Mouse (Mus musculus) hindbrain, embryonic 10.5 days (tissue): Measurements from ENCODE around the gene Tex9. TPM values are rescaled to one million over a fixed set of nuclear protein-coding genes. Genes with fewer than 3 reads are reported as not detected.
"Not testable (repeated sequence)": the region's sequence is repeated elsewhere in the genome, so short reads cannot be mapped to it uniquely, and the experiment has no call there.

Experiments
- DNase-seq: peaks from one replicate; pipeline ENCODE4 v3.0.0-alpha.2; 2017; ENCODE audit warnings: low spot score
- H3K27ac ChIP-seq: fragments of 300-500 bp; sonication (generic); 2 replicates; pipeline ENCODE4 v1.5.1; 2016; ENCODE audit warnings: mild to moderate bottlenecking, moderate library complexity
- H3K27me3 ChIP-seq: fragments of 300-500 bp; sonication (generic); 2 replicates; pipeline ENCODE4 v1.6.1; 2016; ENCODE audit warnings: mild to moderate bottlenecking; ENCODE audit not compliant: poor library complexity, insufficient read depth, severe bottlenecking
- H3K36me3 ChIP-seq: fragments of 300-500 bp; sonication (generic); 2 replicates; pipeline ENCODE4 v1.6.1; 2016; ENCODE audit warnings: mild to moderate bottlenecking, moderate library complexity
- H3K4me1 ChIP-seq: fragments of 300-500 bp; sonication (generic); replicated peaks from 2 replicates; pipeline ENCODE4 v1.6.1; 2016; ENCODE audit warnings: mild to moderate bottlenecking
- H3K4me3 ChIP-seq: fragments of 300-500 bp; sonication (generic); 2 replicates; pipeline ENCODE4 v1.5.1; 2016; ENCODE audit warnings: mild to moderate bottlenecking, moderate library complexity
- H3K9me3 ChIP-seq: fragments of 300-500 bp; sonication (generic); 2 replicates; pipeline ENCODE4 v1.6.1; 2016; ENCODE audit warnings: mild to moderate bottlenecking, moderate library complexity
- WGBS: fragments of 180-500 bp; shearing (Covaris S2); methylation state at CpG from one replicate; pipeline ENCODE4 v1.1.7; 2016; 5-methylcytosine and 5-hydroxymethylcytosine counted together
- polyA plus RNA-seq: library from polyadenylated mRNA; unstranded; fragments of >200 nt; fragmentation: Nextera tagmentation; extraction: Ambion mirVana; gene quantifications from 2 replicates; pipeline ENCODE4 v1.2.1, GENCODE M21; 2016

Tex9 gene
- polyA plus RNA-seq, 1 experiment from 2014 or later: 47.0 TPM

DNA sequence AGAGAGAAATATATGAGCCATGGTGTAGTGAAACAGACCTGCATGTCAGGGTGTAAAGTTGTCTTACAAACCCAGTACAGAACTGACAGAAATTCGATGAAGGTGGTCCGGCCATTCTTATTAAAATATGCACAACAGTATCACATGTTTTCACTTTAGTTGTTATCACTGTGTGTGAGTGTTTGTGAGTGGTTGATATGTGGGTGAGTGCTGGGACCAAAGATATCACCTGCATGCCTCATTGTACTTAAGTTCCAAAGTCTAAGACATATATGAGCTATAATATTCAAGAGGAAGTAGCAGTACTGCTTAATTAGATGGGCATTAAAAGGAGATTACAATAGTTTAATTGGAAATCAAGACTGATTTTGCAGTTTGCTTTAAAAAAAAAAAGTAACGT lies 71.5 kb downstream of the Tex9 start:
- Histone ChIP-seq H3K27me3 (no peaks in the 10 kb centered on the region), H3K36me3 (no peaks in the 10 kb centered on the region), H3K9me3 (no peaks in the 10 kb centered on the region), H3K4me3 (no peak overlapping the region), H3K27ac (no peak overlapping the region), H3K4me1 (peaks cover 20% of the 10 kb centered on the region)
- 85% methylated on average over 3 of the region's 3 CpGs for WGBS
- DNase-seq: no peak

DNA sequence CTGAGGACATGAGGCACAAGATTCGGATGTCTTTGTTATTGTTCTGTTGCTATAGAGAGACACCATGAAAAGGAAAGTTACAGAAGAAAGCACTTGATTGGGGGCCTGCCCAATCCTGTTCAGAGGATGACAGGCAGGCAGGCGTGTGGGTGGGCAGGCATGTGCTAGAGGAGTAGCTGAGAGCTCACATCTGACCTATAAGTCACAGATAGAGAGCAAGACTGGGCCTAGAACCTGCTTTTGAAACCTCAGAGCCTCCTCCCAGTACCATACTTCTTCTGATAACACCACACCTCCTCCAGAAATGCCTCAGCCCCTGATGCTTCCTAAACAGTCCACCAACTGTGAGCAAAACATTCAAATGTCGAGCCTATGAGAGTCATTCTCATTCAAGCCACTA lies 73.6 kb downstream of the Tex9 start:
- no peak overlapping the region for H3K27ac ChIP-seq
- no peak for DNase-seq
- peaks cover 20% of the 10 kb centered on the region for H3K4me1 ChIP-seq
- no peaks in the 10 kb centered on the region for H3K36me3 ChIP-seq
- 75% methylated on average over 3 of the region's 3 CpGs for WGBS
- no peak overlapping the region for H3K4me3 ChIP-seq
- no peaks in the 10 kb centered on the region for H3K9me3 ChIP-seq
- no peaks in the 10 kb centered on the region for H3K27me3 ChIP-seq

DNA sequence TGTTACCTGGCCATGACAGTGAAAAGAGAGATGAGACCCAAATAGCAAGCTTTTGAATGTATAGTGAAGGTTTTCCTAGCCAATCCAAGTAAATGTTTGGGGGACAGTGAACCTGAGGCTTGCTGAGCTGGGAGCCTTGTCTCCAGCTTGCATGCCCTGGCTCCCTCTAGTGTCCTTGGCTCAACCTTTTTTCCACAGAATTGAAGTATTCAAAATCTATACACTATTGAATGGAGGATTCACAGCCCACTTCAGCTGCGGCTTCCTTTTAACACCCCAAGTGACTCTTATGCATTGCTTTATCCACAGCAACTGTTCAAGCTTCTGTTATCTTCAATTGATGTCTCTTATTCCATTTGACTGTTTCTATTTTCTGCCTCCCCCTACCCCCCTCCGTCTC lies 80.3 kb downstream of the Tex9 start:
- Histone ChIP-seq H3K4me1 (peaks cover 11% of the 10 kb centered on the region), H3K36me3 (no peaks in the 10 kb centered on the region), H3K4me3 (no peak overlapping the region), H3K27me3 (peaks cover 6% of the 10 kb centered on the region; the same call in 1 of the 2 replicates), H3K27ac (no peak overlapping the region), H3K9me3 (no peaks in the 10 kb centered on the region)
- whole genome bisulfite sequencing: 86% methylated on average over 2 of the region's 2 CpGs
- no peak for DNase-seq

DNA sequence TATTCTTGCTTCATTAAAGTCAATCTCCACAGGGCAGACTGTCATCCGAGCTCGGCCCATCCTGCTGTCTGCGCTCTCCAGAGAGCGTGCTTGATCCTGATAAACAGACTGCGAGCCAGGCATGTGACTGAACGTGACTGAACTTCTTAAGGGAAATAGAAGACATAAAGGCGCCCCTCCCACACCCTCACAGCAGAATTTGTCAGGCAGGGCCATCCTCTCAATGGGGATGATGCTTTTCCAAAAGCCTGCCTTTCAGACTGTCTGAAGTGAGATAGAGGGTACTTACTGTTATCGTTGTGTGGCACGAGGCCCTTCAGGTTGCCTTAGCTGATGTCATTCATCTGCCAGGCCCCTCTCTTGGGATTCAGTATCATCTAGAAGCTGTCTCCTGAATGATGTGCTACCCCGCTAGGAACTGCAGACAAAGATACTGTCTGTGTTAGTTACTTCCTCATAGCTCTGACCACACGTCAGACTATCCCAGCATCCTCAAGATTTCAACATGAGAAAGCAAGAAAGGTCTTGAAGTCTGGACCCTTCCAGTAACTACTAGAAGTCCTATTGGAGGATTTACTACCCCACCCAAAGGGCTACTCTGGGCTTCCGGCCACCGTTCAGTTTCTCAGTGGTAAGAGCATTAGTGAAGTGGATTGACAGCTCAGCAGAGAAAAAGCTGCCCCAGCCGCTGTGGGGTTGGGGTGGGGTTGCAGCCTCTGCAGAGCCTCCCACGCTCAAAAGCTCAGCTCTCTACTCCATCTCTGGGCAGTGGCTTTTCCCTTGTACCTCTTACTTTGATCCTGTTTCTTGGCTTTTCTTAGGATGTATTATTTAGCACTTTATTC lies 82.4 kb downstream of the Tex9 start:
- DNase-seq: no peak
- no peaks in the 10 kb centered on the region for H3K9me3 ChIP-seq
- 0 out of 2 replicates have a peak overlapping the region, but pooled peaks have one; percentile 16 for H3K27ac ChIP-seq
- H3K27me3 ChIP-seq: peaks cover 6% of the 10 kb centered on the region; the same call in 1 of the 2 replicates
- no peak overlapping the region for H3K4me3 ChIP-seq
- WGBS: 55% methylated on average over 15 of the region's 15 CpGs
- H3K36me3 ChIP-seq: no peaks in the 10 kb centered on the region
- peaks cover 11% of the 10 kb centered on the region for H3K4me1 ChIP-seq

DNA sequence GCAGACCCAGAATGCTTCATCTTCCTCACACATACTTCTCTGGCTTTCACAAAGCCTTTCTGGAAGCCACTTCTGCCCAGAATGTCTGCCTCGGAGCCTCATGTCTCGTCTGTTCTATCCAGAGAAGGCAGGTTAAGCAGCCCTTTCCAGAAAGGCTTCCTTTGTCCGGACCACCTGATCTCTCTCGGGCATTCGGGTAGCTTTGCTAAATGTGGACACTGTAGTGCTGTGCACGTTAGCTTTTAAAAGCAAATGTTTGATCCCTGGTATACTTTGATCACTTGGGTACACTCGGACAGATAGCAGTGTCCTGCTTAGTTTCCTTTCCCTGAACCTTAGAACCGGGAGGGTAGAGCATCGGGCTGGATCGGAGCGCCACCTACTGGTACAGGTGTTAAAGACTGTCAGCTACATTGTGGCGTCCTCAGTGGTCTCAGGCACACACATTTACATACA lies 83.9 kb downstream of the Tex9 start:
- H3K27ac ChIP-seq: peak overlapping the region; percentile 53; the same call in 1 of the 2 replicates
- H3K4me1 ChIP-seq: peaks cover 11% of the 10 kb centered on the region
- WGBS: 17% methylated on average over 12 of the region's 12 CpGs
- H3K36me3 ChIP-seq: no peaks in the 10 kb centered on the region
- H3K9me3 ChIP-seq: no peaks in the 10 kb centered on the region
- H3K27me3 ChIP-seq: peaks cover 6% of the 10 kb centered on the region; the same call in 1 of the 2 replicates
- DNase-seq: peak; percentile 83
- peak overlapping the region; percentile 40 for H3K4me3 ChIP-seq

DNA sequence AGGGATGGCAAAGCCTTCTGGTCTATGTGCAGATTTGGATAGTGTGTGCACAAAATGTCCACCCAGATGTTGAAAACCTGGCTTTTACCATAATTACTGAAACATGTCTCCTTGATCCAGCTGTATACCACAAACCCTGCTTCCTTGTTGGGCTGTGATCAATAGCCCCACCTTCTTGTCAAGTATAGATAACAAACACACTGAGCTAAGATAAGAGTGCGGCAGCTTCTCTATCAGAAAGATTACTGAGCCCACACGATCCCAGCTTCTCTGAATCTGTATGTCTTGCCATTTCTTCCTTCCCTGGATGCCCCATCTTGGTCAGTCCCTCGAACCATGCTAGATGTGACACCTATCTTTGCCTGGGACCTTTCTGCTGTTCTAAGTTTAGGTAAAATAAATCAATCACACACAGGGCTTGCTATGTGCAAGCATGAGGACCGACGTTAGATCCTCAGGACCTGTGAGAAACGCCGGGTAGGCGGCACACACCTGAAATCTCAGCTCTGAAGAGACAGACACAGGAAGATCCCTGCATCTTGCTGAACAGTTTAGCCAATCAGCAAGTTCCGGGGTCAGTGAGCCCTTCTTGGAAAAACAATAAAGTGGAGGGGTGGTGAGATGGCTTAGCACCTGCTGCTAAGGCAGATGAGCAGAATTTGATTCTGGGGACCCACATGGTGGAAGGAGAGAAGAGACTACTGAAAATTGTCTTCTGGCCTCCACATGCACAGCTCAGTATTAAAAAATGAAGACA lies 86.0 kb downstream of the Tex9 start:
- Histone ChIP-seq H3K9me3 (no peaks in the 10 kb centered on the region), H3K36me3 (no peaks in the 10 kb centered on the region), H3K4me3 (no peak overlapping the region), H3K27ac (no peak overlapping the region), H3K4me1 (peaks cover 11% of the 10 kb centered on the region), H3K27me3 (peaks cover 6% of the 10 kb centered on the region; the same call in 1 of the 2 replicates)
- DNase-seq: no peak
- 88% methylated on average over 9 of the region's 9 CpGs for WGBS

DNA sequence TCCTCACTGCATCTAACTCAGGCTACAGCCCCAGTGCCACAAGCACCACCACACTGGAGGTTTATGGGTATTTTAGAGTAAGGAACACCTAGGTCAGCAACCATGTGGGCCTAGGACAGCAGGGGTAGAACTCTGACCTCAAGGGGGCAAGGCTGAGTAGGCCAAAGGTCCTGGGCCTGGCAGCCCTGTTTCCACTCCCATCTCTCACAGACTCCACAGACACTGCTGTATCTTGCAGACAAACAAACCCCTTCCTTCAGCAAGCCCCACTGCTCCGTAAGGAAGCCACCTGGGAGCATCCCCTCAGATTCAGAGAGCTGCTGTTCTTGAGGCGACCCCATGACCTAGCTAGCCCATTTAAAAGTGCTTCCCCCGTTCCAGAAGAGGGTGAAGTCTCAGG lies 87.1 kb downstream of the Tex9 start:
- H3K4me1 ChIP-seq: peaks cover 11% of the 10 kb centered on the region
- H3K36me3 ChIP-seq: no peaks in the 10 kb centered on the region
- no peaks in the 10 kb centered on the region for H3K9me3 ChIP-seq
- no peak overlapping the region for H3K27ac ChIP-seq
- no peak overlapping the region for H3K4me3 ChIP-seq
- peaks cover 6% of the 10 kb centered on the region; the same call in 1 of the 2 replicates for H3K27me3 ChIP-seq
- DNase-seq: no peak
- WGBS: 72% methylated on average over 3 of the region's 3 CpGs

DNA sequence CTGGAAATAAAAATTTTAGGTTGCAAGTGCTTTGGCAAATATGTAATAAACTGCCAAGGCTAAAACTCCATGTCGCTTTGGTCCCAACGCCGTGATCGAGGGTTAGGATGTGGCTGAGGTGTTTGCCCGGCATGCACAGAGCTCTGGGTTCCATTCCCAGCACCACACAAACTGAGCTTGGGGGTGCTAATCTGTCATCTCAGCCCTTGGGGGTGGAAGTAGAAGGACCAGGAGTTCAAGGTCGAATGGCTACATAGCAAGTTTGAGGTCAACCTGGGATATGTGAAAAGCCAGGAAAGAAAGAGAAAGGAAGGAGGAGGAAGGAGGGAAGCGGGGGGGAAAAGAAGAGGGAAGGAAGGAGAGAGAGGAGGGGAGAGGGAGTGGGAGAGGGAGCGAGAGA lies 87.6 kb downstream of the Tex9 start:
- Histone ChIP-seq H3K4me1 (peaks cover 9% of the 10 kb centered on the region), H3K4me3 (no peak overlapping the region), H3K9me3 (no peaks in the 10 kb centered on the region), H3K27me3 (peaks cover 4% of the 10 kb centered on the region; the same call in 1 of the 2 replicates), H3K36me3 (no peaks in the 10 kb centered on the region), H3K27ac (no peak overlapping the region)
- no peak for DNase-seq
- 89% methylated on average over 8 of the region's 8 CpGs for WGBS

DNA sequence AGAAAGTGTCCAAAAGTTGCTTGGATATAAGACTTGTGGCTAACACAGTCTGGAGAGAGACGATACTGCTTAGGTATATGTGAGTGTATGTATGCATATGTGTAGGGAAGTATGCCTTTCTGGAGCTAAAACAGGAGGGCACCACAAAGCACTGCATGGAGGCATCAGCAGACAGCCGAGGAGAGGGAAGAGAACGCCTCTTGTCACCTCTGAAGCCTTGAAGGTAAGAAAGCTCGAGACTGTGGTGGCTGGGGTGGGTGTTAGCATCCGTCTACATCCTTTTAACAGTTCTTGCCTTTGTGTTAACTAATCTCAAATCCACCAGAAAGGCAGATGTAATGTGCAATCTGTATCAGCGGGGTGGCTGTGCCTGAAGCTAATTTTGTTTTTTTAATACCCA lies 88.6 kb downstream of the Tex9 start:
- no peak for DNase-seq
- no peaks in the 10 kb centered on the region for H3K36me3 ChIP-seq
- no peak overlapping the region for H3K27ac ChIP-seq
- no peak overlapping the region for H3K4me3 ChIP-seq
- WGBS: 76% methylated on average over 6 of the region's 6 CpGs
- peaks cover 5% of the 10 kb centered on the region; the same call in 1 of the 2 replicates for H3K4me1 ChIP-seq
- no peaks in the 10 kb centered on the region for H3K27me3 ChIP-seq
- no peaks in the 10 kb centered on the region for H3K9me3 ChIP-seq

DNA sequence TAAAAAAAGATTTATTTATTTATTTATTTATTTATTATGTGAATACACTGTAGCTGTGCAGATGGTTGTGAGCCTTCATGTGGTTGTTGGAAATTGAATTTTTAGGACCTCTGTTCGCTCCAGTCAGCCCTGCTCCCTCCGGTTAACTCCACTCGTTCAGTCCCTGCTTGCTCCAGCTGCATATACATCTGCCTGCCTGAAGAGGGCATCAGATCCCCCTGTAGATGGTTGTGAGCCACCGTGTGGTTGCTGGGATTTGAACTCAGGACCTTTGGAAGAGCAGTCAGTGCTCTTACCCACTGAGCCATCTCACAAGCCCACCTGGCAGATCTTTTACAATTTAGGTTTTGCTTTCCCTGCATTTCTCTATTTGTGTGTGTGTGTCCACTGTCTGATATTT lies 90.2 kb downstream of the Tex9 start:
- not testable (repeated sequence) for H3K36me3 ChIP-seq, H3K27ac ChIP-seq, H3K27me3 ChIP-seq, H3K4me1 ChIP-seq, DNase-seq, H3K9me3 ChIP-seq, H3K4me3 ChIP-seq
- 76% methylated on average over 4 of the region's 4 CpGs for WGBS

Other genes starting within 250 kb of the Tex9 start
- 41.2 and 49.3 TPM in 2 replicates for gene Zfp280d, start 217.4 kb downstream of the Tex9 start, polyA plus RNA-seq
- gene Mns1, start 54.2 kb downstream of the Tex9 start, polyA plus RNA-seq: 32.3 and 51.3 TPM in 2 replicates
- 14.3 and 14.7 TPM in 2 replicates for gene Rfx7, start 40.0 kb upstream of the Tex9 start, polyA plus RNA-seq
- 556 and 636 TPM in 2 replicates for gene Nedd4, start 170.1 kb upstream of the Tex9 start, polyA plus RNA-seq